Mouse (Mus musculus) hindlimb bud, embryonic 11.5 days (tissue): ENCODE measurements around the gene Paqr3.
A peak's percentile ranks its signal among the peaks of the same experiment; 100 is the strongest.

Experiments
- DNase-seq: peaks from one replicate; pipeline ENCODE4 v3.0.0-alpha.2; 2012; ENCODE audit warnings: low read depth, low spot score; ENCODE audit errors: extremely low spot score

Gene Paqr3

GRCm38 (mm10) chr5:97085071-97085470 lies 26.3 kb downstream of the Paqr3 start:
- no peak for DNase-seq

GRCm38 (mm10) chr5:97084541-97084940 lies 26.9 kb downstream of the Paqr3 start:
- no peak for DNase-seq

DNA sequence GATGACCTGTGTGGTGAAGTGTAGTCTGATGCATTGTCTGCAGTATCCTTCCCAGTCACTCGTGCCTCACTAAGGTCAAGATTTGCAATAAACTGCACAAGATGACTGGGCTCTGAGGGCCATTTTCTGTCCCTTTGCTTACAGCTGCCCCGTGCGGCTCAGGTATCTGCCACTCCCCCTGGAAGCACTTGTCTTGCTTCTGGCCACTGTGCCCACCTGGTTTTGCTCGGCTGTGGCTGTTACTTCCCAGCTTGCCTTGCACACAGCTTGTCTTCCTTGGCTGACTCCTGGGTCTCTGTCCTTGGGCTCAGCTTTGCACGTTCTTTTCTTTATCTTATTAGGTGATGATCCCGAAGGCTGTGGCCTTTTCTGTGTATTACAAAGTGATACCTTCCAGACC lies 27.7 kb downstream of the Paqr3 start:
- no peak for DNase-seq

DNA sequence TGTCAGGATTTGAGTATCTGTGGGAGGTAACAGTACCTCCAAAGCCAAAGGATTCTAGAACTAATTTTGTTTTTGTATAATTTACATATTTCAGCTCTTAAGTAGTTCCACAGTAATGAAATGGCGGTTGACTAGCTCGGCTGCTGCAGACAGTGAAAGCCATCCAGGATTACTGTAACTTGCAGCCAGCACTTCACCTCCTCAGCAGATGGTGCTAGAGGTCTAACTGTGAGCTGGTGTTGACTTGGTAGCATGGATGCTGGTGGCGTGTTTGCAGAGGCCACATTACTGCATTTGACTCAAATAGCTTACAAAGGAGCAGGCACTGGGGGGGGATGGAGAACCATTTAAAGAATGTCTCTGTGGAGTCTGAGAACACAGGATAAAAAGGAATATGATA lies 29.9 kb downstream of the Paqr3 start:
- no peak for DNase-seq

DNA sequence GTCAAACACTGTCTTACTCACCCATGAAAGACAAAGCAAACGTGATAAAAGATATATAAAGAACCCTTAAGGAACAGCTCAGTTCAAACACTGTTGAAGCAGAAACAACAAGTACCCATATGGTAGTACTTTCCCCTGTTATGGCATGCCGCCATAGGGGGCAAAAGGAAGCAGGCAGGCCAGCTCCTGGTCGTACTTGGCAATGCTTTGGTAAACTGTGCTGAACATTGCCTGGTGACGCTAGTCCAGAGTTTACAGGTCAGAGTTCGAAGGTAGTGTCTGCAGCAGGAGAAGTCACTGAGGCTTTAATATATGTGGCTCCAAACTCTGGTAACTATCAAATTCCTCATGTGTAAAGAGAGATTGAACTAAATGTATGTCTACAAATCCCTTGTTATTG lies 32.8 kb downstream of the Paqr3 start:
- no peak for DNase-seq

DNA sequence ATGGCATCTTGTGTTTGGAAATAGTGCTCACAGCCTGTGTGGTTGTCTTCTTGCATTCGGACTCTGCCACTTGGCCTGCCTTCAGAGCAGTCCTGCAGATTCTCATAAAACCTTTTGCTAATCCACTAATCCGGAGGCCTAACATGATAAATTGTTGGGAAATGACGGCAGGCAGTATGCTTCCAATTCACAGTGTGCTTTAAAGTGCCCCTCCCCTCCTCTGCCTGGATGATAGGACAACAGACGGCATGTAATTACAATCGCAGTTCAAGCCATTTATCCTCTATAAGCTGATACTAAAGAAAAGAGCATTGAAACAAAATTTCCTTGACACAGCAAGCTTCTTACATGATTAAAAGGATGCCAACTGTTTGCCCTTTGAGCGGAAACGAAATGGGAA lies 33.7 kb downstream of the Paqr3 start:
- DNase-seq = no peak

DNA sequence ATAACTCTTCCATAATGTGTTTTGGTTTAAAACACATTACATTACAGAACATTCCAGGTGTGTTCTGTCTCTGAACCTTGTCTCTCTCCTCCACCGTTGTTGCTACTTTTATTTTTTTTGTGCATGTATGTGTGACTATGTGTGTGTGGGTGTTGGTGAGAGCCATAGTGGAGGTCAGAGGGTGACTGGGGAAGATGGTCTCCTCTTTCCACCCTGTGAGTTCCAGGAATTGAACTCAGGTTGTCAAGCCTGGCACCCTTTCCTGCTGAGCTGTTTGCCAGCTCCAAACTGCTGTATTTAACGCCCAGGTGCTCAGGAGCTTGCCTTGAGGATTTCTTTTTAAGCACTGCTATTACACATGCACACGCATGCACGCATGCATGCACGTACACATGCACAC lies 35.2 kb downstream of the Paqr3 start:
- DNase-seq = no peak

GRCm38 (mm10) chr5:97075476-97076151 lies 35.8 kb downstream of the Paqr3 start:
- no peak for DNase-seq

- no peak for DNase-seq
Measured at GRCm38 (mm10) chr5:97065746-97066145, 45.6 kb downstream of the Paqr3 start.

DNA sequence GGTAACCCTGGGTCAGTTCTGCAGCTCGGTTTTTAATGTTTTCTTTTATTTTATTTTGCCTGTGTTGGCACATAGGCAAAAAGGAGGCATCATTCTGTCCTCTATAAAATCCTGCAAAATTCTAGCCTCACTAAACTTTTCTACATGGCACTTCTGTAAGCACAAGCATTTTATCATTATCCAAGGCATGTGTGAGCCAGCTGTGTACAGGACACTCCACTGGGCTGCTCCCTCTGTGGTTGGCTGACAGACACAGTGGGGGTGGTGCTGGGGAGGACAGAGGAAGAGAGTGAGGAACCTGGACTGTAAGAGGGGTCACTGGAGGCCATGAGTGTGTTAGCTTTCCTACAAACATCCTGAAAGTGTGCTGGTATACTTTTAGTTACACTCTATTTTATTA lies 49.4 kb downstream of the Paqr3 start:
- DNase-seq = no peak

- DNase-seq = no peak
Measured at GRCm38 (mm10) chr5:97060864-97061263, 50.5 kb downstream of the Paqr3 start.

GRCm38 (mm10) chr5:97056791-97057450 lies 54.5 kb downstream of the Paqr3 start:
- no peak for DNase-seq

DNA sequence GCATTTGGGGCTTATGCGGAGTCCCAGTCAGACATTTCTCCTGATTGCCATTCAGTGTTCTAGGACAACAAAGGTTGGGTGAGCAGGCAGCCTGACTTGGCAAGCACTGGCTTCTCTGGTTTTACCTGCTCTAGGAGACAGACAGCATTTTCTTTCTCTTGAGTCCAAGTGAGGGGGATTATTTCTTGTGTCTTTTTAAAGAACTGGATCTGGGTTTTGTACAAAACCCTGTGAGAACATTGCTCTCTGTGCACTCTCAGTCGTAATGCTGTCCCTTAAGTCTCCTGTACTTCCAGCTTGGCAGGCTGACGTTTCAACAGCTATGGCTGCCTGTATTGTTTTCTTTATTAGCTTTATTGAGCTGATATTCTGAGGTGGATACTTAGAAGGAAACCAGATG lies 55.0 kb downstream of the Paqr3 start:
- no peak for DNase-seq

GRCm38 (mm10) chr5:97055511-97056068 lies 55.8 kb downstream of the Paqr3 start:
- peak; percentile 50 for DNase-seq

DNA sequence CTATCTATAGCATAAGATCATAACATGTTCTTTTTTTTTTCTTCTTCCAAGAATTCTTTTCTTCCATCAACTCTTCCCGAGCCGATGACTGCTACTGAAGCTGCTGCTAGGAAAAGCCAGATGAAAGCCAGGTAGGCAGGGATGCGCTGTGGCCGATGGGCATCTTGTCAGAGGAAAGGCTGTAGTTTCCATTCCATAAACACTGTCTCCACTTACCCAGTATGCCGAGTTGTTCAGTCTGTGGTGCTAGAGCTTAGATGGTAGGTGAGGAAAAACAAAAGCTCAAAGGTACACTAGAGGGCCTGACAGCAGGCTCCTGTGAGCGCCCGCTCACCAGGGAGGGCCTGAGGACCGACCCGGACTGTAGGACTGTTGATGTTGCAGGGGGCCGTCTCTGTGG lies 56.6 kb downstream of the Paqr3 start:
- no peak for DNase-seq

- no peak for DNase-seq
Measured at GRCm38 (mm10) chr5:97054166-97054565, 57.2 kb downstream of the Paqr3 start.

DNA sequence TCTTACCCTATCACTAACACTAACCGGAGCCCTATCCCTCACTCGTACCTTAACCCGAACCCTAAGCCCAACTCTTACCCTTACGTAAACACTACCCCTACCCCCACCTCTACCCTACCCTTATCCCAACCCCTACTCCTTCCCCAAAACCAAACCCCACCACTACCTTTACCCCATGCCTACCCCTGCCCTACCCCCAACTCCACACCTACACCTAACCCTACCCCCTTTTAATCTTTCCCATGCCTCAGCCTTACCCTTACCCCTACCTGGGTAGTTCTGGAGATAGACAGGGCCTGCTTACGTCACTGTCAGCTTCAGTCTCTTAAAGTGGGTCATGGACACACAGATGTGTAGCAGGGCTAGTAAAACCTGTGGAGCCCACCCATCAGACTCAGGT lies 62.5 kb downstream of the Paqr3 start:
- no peak for DNase-seq

DNA sequence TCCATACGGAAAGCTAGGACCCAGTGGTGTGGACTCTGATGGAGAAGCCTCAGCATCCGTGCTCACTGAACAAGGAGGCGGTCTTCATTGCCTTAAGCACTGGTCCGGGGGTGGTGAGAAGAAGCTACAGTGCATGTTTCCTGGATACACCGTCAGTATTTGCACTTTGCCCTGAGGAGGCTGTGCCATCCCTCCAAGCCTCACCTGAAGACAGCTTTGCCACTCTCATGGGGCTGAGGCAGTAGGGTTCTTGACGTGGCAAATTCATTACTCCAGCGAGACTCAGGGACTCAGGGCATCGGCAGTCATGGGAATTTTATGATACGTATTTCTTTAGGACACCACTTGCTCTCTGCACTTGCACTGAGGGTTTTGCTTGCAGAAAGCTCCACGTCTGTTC lies 64.7 kb downstream of the Paqr3 start:
- no peak for DNase-seq

- DNase-seq = no peak
Measured at GRCm38 (mm10) chr5:97045260-97045659, 66.1 kb downstream of the Paqr3 start.
